Mouse (Mus musculus): ENCODE measurements around the gene Rita1. TPM values are rescaled to one million over a fixed set of nuclear protein-coding genes. Genes with fewer than 3 reads are reported as not detected.

The Rita1 gene
- polyA plus RNA-seq, 1 experiment from 2014 or later = 4.0 TPM

GRCm38 (mm10) chr5:120569791-120570190, 42.6 kb downstream of the Rita1 start:
- H3K27me3 ChIP-seq = no peaks in the 10 kb centered on the region
- H3K4me1 ChIP-seq (replicated peaks) = peaks cover 77% of the 10 kb centered on the region
- peaks cover 29% of the 10 kb centered on the region for H3K36me3 ChIP-seq (replicated peaks)
- no peak overlapping the region for H3K4me2 ChIP-seq
- no peak overlapping the region for H3K9ac ChIP-seq
- H3K4me3 ChIP-seq (replicated peaks) = no peak overlapping the region
- WGBS (ENCODE audit: insufficient replicate concordance) = 86% methylated on average over 3 of the region's 3 CpGs
- no peak for ATAC-seq (ENCODE audit: insufficient read depth)
- no peak overlapping the region; the same call in 1 of the 2 replicates for H3K27ac ChIP-seq (replicated peaks)
- no peaks in the 10 kb centered on the region for H3K9me3 ChIP-seq (replicated peaks)

- Histone ChIP-seq H3K4me2 (no peak overlapping the region), H3K9ac (no peak overlapping the region), H3K4me1 (replicated peaks) (peaks cover 73% of the 10 kb centered on the region), H3K36me3 (replicated peaks) (peaks cover 22% of the 10 kb centered on the region), H3K9me3 (replicated peaks) (no peaks in the 10 kb centered on the region), H3K27ac (replicated peaks) (no peak overlapping the region), H3K27me3 (no peaks in the 10 kb centered on the region), H3K4me3 (replicated peaks) (no peak overlapping the region)
- 53% methylated on average over 4 of the region's 4 CpGs for WGBS (ENCODE audit: insufficient replicate concordance)
- ATAC-seq (ENCODE audit: insufficient read depth) = no peak
These were observed 43.4 kb downstream of the Rita1 start for GRCm38 (mm10) chr5:120568964-120569363.

GRCm38 (mm10) chr5:120568336-120568768, 44.0 kb downstream of the Rita1 start:
- H3K9ac ChIP-seq = no peak overlapping the region
- H3K27me3 ChIP-seq = no peaks in the 10 kb centered on the region
- WGBS (ENCODE audit: insufficient replicate concordance) = 79% methylated on average over 9 of the region's 9 CpGs
- no peaks in the 10 kb centered on the region for H3K9me3 ChIP-seq (replicated peaks)
- H3K27ac ChIP-seq (replicated peaks) = no peak overlapping the region
- H3K4me1 ChIP-seq (replicated peaks) = peaks cover 79% of the 10 kb centered on the region
- H3K4me2 ChIP-seq = no peak overlapping the region
- H3K4me3 ChIP-seq (replicated peaks) = no peak overlapping the region
- ATAC-seq (ENCODE audit: insufficient read depth) = no peak
- peaks cover 20% of the 10 kb centered on the region for H3K36me3 ChIP-seq (replicated peaks)

DNA sequence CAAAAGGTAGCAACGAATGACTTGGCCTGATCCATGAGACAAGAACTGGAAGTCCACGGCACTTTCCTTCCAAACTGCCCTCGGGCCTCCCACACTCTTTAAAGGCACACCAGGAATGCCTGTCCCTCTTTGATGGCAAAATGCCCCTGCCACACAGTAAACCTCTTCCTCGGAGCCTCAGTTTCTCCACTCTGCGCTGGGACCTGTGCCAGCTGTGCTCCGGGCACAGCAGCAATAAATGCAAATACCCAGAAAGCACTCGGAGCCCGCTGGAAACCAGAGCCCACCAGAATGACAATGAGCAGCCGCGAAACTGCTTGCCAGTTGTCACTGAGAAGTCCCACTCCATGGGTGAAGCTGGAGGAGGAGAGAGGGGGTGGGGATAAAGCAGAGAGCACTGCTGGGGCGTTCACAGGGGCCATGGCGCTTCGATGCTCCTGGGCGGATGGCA, 44.6 kb downstream of the Rita1 start:
- Histone ChIP-seq H3K4me1 (replicated peaks) (peaks cover 85% of the 10 kb centered on the region), H3K4me3 (replicated peaks) (no peak overlapping the region)
- WGBS (ENCODE audit: insufficient replicate concordance) = 82% methylated on average over 14 of the region's 14 CpGs

DNA sequence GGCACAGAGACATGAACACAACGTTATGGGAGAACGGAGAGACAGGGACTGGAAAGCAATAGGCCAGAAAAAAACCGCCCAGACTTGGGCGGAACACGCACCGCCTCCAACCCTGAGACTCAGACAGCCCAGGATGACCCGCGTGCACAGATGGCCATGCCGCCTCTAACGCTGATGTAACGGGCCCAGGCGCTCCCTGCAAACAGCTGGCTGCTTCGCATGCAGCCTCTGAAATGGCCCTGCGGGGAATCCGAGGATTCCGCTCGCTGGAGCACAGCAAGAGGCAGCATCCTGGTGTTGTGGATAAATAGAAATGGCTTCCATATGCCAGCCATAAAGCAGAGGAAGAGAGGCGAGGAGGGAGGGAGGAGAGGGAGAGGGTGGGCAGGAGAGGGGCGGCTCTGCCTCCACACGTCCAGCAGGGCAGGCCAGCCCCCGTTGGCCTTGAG, 45.1 kb downstream of the Rita1 start:
- 72% methylated on average over 21 of the region's 21 CpGs for WGBS (ENCODE audit: insufficient replicate concordance)

More for the DNA sequence above, 44.6 kb downstream of the Rita1 start:
- no peak overlapping the region for H3K27ac ChIP-seq (replicated peaks)
- ATAC-seq (ENCODE audit: insufficient read depth) = no peak
- H3K4me2 ChIP-seq = no peak overlapping the region
- H3K9ac ChIP-seq = no peak overlapping the region
- H3K36me3 ChIP-seq (replicated peaks) = peaks cover 15% of the 10 kb centered on the region; the same call in 1 of the 2 replicates
- H3K27me3 ChIP-seq = no peaks in the 10 kb centered on the region
- H3K9me3 ChIP-seq (replicated peaks) = no peaks in the 10 kb centered on the region

DNA sequence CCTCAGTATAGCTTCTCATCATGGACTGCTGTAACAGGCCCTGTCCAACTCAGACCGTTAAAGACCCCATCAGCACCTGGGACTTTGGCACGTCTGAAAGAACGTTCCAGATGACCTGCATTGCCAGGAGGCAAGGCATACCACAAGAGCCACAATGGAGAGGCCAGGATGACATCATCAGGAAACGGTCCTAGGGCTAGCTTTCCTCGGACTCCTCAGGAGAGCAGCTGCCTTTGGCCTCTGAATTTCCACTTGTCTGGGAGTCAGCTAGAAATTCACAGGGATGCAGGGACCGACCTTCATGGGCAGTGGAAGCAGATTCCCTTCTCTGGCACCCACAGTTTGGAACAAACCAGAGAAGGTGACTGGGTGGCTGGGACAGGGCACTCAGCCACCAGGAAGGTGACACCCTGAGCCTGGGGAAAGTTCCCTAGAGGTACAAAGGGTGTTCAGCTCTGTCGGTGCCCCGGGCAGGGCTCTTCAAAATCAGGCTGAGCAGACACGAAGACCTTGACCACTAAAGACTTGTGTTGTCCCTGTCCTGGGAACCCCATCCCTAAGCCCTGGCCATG, 45.6 kb downstream of the Rita1 start:
- Histone ChIP-seq H3K27me3 (no peaks in the 10 kb centered on the region), H3K27ac (replicated peaks) (peak overlapping the region; percentile 7; the same call in 1 of the 2 replicates), H3K36me3 (replicated peaks) (0 out of 2 replicates have a peak, but pooled peaks cover 14% of the 10 kb centered on the region), H3K4me3 (replicated peaks) (no peak overlapping the region), H3K9ac (no peak overlapping the region), H3K9me3 (replicated peaks) (no peaks in the 10 kb centered on the region), H3K4me1 (replicated peaks) (peaks cover 88% of the 10 kb centered on the region), H3K4me2 (no peak overlapping the region)
- no peak for ATAC-seq (ENCODE audit: insufficient read depth)
- WGBS (ENCODE audit: insufficient replicate concordance) = 64% methylated on average over 9 of the region's 9 CpGs

More for the DNA sequence above, 45.1 kb downstream of the Rita1 start:
- H3K4me1 ChIP-seq (replicated peaks) = peaks cover 86% of the 10 kb centered on the region
- no peak for ATAC-seq (ENCODE audit: insufficient read depth)
- 0 out of 2 replicates have a peak overlapping the region, but pooled peaks have one; percentile 7 for H3K27ac ChIP-seq (replicated peaks)
- no peaks in the 10 kb centered on the region for H3K27me3 ChIP-seq
- H3K4me3 ChIP-seq (replicated peaks) = no peak overlapping the region
- no peak overlapping the region for H3K9ac ChIP-seq
- no peaks in the 10 kb centered on the region for H3K9me3 ChIP-seq (replicated peaks)
- H3K36me3 ChIP-seq (replicated peaks) = 0 out of 2 replicates have a peak, but pooled peaks cover 14% of the 10 kb centered on the region
- no peak overlapping the region for H3K4me2 ChIP-seq

GRCm38 (mm10) chr5:120566101-120566500, 46.3 kb downstream of the Rita1 start:
- Histone ChIP-seq H3K4me1 (replicated peaks) (peaks cover 85% of the 10 kb centered on the region), H3K27me3 (no peaks in the 10 kb centered on the region), H3K27ac (replicated peaks) (peak overlapping the region; percentile 48; the same call in 1 of the 2 replicates)

GRCm38 (mm10) chr5:120565171-120565905, 47.1 kb downstream of the Rita1 start:
- Histone ChIP-seq H3K27ac (replicated peaks) (peak overlapping the region; percentile 48), H3K9ac (no peak overlapping the region), H3K27me3 (no peaks in the 10 kb centered on the region), H3K4me3 (replicated peaks) (no peak overlapping the region), H3K4me2 (no peak overlapping the region), H3K36me3 (replicated peaks) (0 out of 2 replicates have a peak, but pooled peaks cover 14% of the 10 kb centered on the region), H3K9me3 (replicated peaks) (no peaks in the 10 kb centered on the region), H3K4me1 (replicated peaks) (peaks cover 85% of the 10 kb centered on the region)
- peak; percentile 46 for ATAC-seq (ENCODE audit: insufficient read depth)
- WGBS (ENCODE audit: insufficient replicate concordance) = 63% methylated on average over 15 of the region's 15 CpGs

More at GRCm38 (mm10) chr5:120566101-120566500, 46.3 kb downstream of the Rita1 start:
- no peaks in the 10 kb centered on the region for H3K9me3 ChIP-seq (replicated peaks)
- no peak overlapping the region for H3K4me3 ChIP-seq (replicated peaks)
- ATAC-seq (ENCODE audit: insufficient read depth) = no peak
- no peak overlapping the region for H3K9ac ChIP-seq
- 0 out of 2 replicates have a peak, but pooled peaks cover 14% of the 10 kb centered on the region for H3K36me3 ChIP-seq (replicated peaks)
- 85% methylated on average over 5 of the region's 5 CpGs for WGBS (ENCODE audit: insufficient replicate concordance)
- no peak overlapping the region for H3K4me2 ChIP-seq

GRCm38 (mm10) chr5:120563914-120564311, 48.5 kb downstream of the Rita1 start:
- Histone ChIP-seq H3K27ac (replicated peaks) (no peak overlapping the region), H3K4me1 (replicated peaks) (peaks cover 85% of the 10 kb centered on the region), H3K36me3 (replicated peaks) (0 out of 2 replicates have a peak, but pooled peaks cover 14% of the 10 kb centered on the region), H3K9me3 (replicated peaks) (no peaks in the 10 kb centered on the region), H3K9ac (no peak overlapping the region), H3K4me3 (replicated peaks) (no peak overlapping the region), H3K27me3 (no peaks in the 10 kb centered on the region), H3K4me2 (no peak overlapping the region)
- 40% methylated on average over 4 of the region's 4 CpGs for WGBS (ENCODE audit: insufficient replicate concordance)
- no peak for ATAC-seq (ENCODE audit: insufficient read depth)

DNA sequence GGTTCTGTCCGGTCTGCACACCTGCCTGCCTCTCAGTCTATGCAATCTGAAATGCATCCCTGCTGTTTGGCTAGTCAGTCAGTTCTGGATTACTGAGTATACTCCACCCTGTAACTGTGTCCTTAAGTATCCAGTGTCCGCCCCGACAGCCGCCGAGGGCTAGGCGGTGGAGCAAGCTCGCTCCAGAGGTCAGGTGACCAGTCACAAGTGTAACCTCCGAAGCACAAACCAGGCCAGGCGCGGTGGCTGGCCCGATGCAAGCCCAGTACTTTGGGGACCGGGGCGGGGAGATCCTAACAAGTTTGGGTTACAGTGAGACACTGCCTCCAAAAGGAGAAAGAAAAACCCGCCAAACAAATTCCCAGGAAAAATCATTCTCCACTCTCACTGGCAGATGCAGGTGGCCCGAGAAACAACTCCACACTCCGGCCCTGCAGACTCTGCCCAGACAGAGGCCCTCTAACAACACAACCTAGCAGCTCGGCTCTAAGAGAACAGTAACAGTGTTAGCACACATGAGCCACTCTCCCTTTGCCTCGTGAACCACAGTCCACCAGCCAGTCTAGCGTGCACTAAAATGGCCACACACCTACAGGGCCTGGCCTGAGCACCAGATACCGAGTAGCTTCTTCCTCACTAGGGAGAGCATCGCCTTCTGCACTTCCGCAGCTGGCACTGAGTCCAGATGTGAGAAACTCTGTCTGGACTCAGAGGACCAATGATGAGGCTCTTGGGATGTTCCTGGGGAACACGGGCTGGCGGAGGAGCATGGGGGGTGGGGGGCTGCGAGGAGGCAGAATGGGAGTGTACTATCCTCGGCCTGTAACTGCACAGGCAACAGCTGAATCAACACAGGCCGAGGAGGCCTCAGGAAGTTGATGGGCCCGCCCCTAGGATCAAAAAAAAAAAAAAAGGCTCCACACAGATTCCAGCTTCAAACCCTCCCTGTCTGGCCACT, 49.2 kb downstream of the Rita1 start:
- H3K4me3 ChIP-seq (replicated peaks) = no peak overlapping the region
- WGBS (ENCODE audit: insufficient replicate concordance) = 56% methylated on average over 28 of the region's 28 CpGs
- H3K27ac ChIP-seq (replicated peaks) = peak overlapping the region; percentile 69
- H3K4me1 ChIP-seq (replicated peaks) = peaks cover 87% of the 10 kb centered on the region
- H3K4me2 ChIP-seq = no peak overlapping the region
- H3K27me3 ChIP-seq = no peaks in the 10 kb centered on the region
- no peaks in the 10 kb centered on the region for H3K9me3 ChIP-seq (replicated peaks)
- ATAC-seq (ENCODE audit: insufficient read depth) = no peak
- 0 out of 2 replicates have a peak, but pooled peaks cover 17% of the 10 kb centered on the region for H3K36me3 ChIP-seq (replicated peaks)
- no peak overlapping the region for H3K9ac ChIP-seq
